Mouse (Mus musculus) ES-E14 (cell line): ENCODE results near the gene Hsdl1. TPM values are rescaled to one million over a fixed set of nuclear protein-coding genes. Genes with fewer than 3 reads are reported as not detected.

Source experiments
- DNase-seq: peaks from one replicate; pipeline ENCODE4 v3.0.0-alpha.2; 2013; ENCODE audit warnings: low read depth, low spot score
- H3K27ac ChIP-seq: 2 replicates; pipeline ENCODE4 v1.5.1; 2012; ENCODE audit warnings: low read depth, mild to moderate bottlenecking, low read length, moderate library complexity, mixed read lengths; ENCODE audit not compliant: poor library complexity, insufficient read depth, severe bottlenecking
- H3K36me3 ChIP-seq: 2 replicates; pipeline ENCODE4 v1.6.1; 2012; ENCODE audit warnings: mild to moderate bottlenecking, low read length, moderate library complexity, mixed read lengths; ENCODE audit not compliant: control insufficient read depth, poor library complexity, insufficient read depth, severe bottlenecking
- H3K4me1 ChIP-seq, 2 experiments: fragments of 150-350 bp in 1 of 2; sonication (generic) in 1 of 2; 2 replicates each; pipeline ENCODE4 v1.6.1; 2012; ENCODE audit warnings: low read length in 2 of 2, mild to moderate bottlenecking in 1 of 2, mixed read lengths in 1 of 2; ENCODE audit not compliant: control insufficient read depth in 2 of 2, insufficient read depth in 2 of 2, poor library complexity in 1 of 2
- H3K4me3 ChIP-seq, 2 experiments: fragments of 150-350 bp in 1 of 2; sonication (generic) in 1 of 2; 2 replicates each; pipeline ENCODE4 v1.5.1; 2012; ENCODE audit warnings: low read length in 2 of 2, low read depth in 1 of 2, mild to moderate bottlenecking in 1 of 2, mixed read lengths in 1 of 2; ENCODE audit not compliant: insufficient read depth in 1 of 2, poor library complexity in 1 of 2, severe bottlenecking in 1 of 2
- H3K9ac ChIP-seq: 2 replicates; pipeline ENCODE4 v1.6.1; 2012; ENCODE audit warnings: low read depth, mild to moderate bottlenecking, low read length, mixed read lengths; ENCODE audit not compliant: poor library complexity, insufficient read depth, severe bottlenecking
- H3K9me3 ChIP-seq: fragments of 150-350 bp; sonication (generic); 2 replicates; pipeline ENCODE4 v1.6.1; 2012; ENCODE audit warnings: low read depth, mild to moderate bottlenecking, low read length; ENCODE audit not compliant: control insufficient read depth, insufficient read depth
- CHD2 ChIP-seq: IDR thresholded peaks from 2 replicates; pipeline ENCODE4 v1.6.1; 2014; ENCODE audit warnings: mild to moderate bottlenecking, low read depth, low read length, inconsistent platforms
- HCFC1 ChIP-seq: IDR thresholded peaks from 2 replicates; pipeline ENCODE4 v1.6.1; 2012; ENCODE audit warnings: low read length, inconsistent platforms, borderline replicate concordance; ENCODE audit not compliant: insufficient read depth
- MAFK ChIP-seq: IDR thresholded peaks from 2 replicates; pipeline ENCODE4 v1.6.1; 2014; ENCODE audit warnings: mild to moderate bottlenecking, low read depth, low read length, inconsistent platforms; ENCODE audit not compliant: insufficient read depth
- ZC3H11A ChIP-seq: IDR thresholded peaks from 2 replicates; pipeline ENCODE4 v1.6.1; 2012; ENCODE audit warnings: low read depth, mild to moderate bottlenecking, inconsistent platforms, low read length, borderline replicate concordance
- ZNF384 ChIP-seq: IDR thresholded peaks from 2 replicates; pipeline ENCODE4 v1.6.1; 2012; ENCODE audit warnings: low read depth, low read length, inconsistent platforms
- in situ Hi-C, 2 experiments: fragments of 600-800 bp; cut with MboI; formaldehyde crosslinking; loops; one replicate each; pipeline ENCODE4 v1.15.1; 2025; ENCODE audit warnings: low sequenced_read_pairs in 2 of 2, inconsistent platforms in 1 of 2; ENCODE audit not compliant: unreplicated experiment in 2 of 2
- total RNA-seq: library from RNA; depleted of rRNA; stranded (reverse); fragments of 300-350 nt; gene quantifications from 2 replicates; pipeline ENCODE4 v1.2.3, GENCODE M21; 2012

The Hsdl1 gene
- total RNA-seq, 1 experiment: 19.7 TPM

GRCm38 (mm10) chr8:119572411-119572810 is 2.6 kb downstream of the Hsdl1 start:
- Histone ChIP-seq H3K36me3 (peaks cover 4% of the 10 kb centered on the region; the same call in 1 of the 2 replicates), H3K4me1 (peaks cover 0 to 6% of the 10 kb centered on the region in 2 experiments; a peak in 1 of 4 replicates), H3K9ac (no peak overlapping the region), H3K27ac (no peak overlapping the region), H3K4me3 (no peak overlapping the region), H3K9me3 (no peaks in the 10 kb centered on the region)
- no peak for TF ChIP-seq MAFK
- no peak for TF ChIP-seq HCFC1
- no peak for TF ChIP-seq ZNF384
- no peak for TF ChIP-seq CHD2
- TF ChIP-seq ZC3H11A: no peak
- no peak for DNase-seq
- in situ Hi-C loops: no loop called here

DNA sequence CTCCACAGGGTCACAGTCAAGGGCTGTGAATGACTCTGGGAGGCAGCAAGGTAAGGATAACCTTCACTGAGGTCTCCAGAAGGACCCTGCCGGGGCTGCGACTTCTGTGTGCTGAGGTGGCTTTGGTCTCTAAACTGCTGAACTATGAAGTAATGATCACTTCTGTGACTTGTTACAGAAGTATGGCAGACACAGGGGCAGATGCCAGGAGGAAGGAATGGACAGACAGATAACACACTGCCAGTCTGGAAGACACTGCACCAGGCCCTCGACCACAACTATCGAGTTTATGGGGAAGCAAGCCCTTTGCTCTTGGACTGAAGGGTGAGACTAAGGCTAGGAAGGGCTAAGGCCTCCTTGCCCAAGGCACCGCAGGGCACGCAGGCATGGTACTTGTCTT is 3.8 kb downstream of the Hsdl1 start:
- DNase-seq: no peak
- Histone ChIP-seq H3K9me3 (no peaks in the 10 kb centered on the region), H3K4me3 (no peak overlapping the region), H3K27ac (no peak overlapping the region), H3K9ac (no peak overlapping the region), H3K4me1 (peaks cover 0 to 8% of the 10 kb centered on the region in 2 experiments; a peak in 2 of 4 replicates), H3K36me3 (peaks cover 4% of the 10 kb centered on the region; the same call in 1 of the 2 replicates)
- in situ Hi-C loops: no loop called here
- TF ChIP-seq MAFK: no peak
- no peak for TF ChIP-seq CHD2
- no peak for TF ChIP-seq ZNF384
- TF ChIP-seq HCFC1: no peak
- no peak for TF ChIP-seq ZC3H11A

- no peak overlapping the region for H3K9ac ChIP-seq
- no peak overlapping the region for H3K4me3 ChIP-seq
- no peak for DNase-seq
- in situ Hi-C loops: no loop called here
- H3K27ac ChIP-seq: no peak overlapping the region
- TF ChIP-seq MAFK (no peak), HCFC1 (no peak), ZC3H11A (no peak), ZNF384 (no peak), CHD2 (no peak)
- peaks cover 10% of the 10 kb centered on the region; the same call in 1 of the 2 replicates for H3K36me3 ChIP-seq
- H3K9me3 ChIP-seq: no peaks in the 10 kb centered on the region
- H3K4me1 ChIP-seq: peaks cover 3 to 11% of the 10 kb centered on the region in 2 experiments; a peak in 2 of 4 replicates
Observed at GRCm38 (mm10) chr8:119569881-119570280, 5.1 kb downstream of the Hsdl1 start.

GRCm38 (mm10) chr8:119568951-119569350 is 6.0 kb downstream of the Hsdl1 start:
- Histone ChIP-seq H3K36me3 (peaks cover 14% of the 10 kb centered on the region; the same call in 1 of the 2 replicates), H3K27ac (no peak overlapping the region), H3K9me3 (no peaks in the 10 kb centered on the region), H3K9ac (no peak overlapping the region), H3K4me3 (no peak overlapping the region), H3K4me1 (peaks cover 3 to 11% of the 10 kb centered on the region in 2 experiments; a peak in 2 of 4 replicates)
- TF ChIP-seq ZNF384 (no peak), MAFK (no peak), ZC3H11A (no peak), CHD2 (no peak), HCFC1 (no peak)
- no peak for DNase-seq
- in situ Hi-C loops: no loop called here

DNA sequence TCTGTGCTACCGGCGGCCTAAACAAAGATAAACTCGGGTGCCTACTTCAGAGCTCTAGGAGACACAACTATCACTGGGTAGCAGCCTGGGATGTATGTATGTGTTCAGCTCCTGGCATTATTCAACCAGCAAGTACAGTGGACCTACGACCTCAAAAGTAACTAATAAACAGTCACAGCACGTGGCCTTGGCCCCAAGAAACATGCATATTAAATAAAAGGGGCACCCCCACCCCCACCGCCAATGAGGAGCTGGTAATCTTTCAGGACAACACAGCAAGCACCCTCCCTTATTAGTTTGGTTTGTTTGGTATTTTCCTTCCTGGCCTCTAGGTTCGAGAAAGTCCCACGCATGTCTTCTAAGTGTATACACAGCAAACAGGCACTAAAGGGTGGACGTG is 6.7 kb downstream of the Hsdl1 start:
- Histone ChIP-seq H3K27ac (no peak overlapping the region), H3K9me3 (no peaks in the 10 kb centered on the region), H3K4me1 (peaks cover 3 to 11% of the 10 kb centered on the region in 2 experiments; a peak in 2 of 4 replicates), H3K36me3 (peaks cover 18% of the 10 kb centered on the region; the same call in 1 of the 2 replicates), H3K4me3 (no peak overlapping the region), H3K9ac (no peak overlapping the region)
- in situ Hi-C loops: no loop called here
- DNase-seq: no peak
- TF ChIP-seq ZC3H11A: no peak
- no peak for TF ChIP-seq CHD2
- TF ChIP-seq ZNF384: no peak
